Mouse (Mus musculus) frontal cortex, postnatal 36 days (tissue): Measurements from ENCODE around the gene Gm45618.
"Not testable (repeated sequence)": the region's sequence is repeated elsewhere in the genome, so short reads cannot be mapped to it uniquely, and the experiment has no call there.

Experiments used
- DNase-seq, 2 experiments: peaks; one replicate each; pipeline ENCODE4 v3.0.0; 2022; ENCODE audit warnings: low spot score in 2 of 2

Gm45618 gene

GRCm38 (mm10) chr7:142120629-142121028 lies at the start of gene Gm45618:
Gene Gm45618 (minus strand): TSS chr7:142120729.
- DNase-seq = not testable (repeated sequence)

- peak in 1 of 2 experiments; percentile 6 for DNase-seq
Measured at GRCm38 (mm10) chr7:142169836-142170235, 49.3 kb upstream of the Gm45618 start.

- not testable (repeated sequence) for DNase-seq
Measured at GRCm38 (mm10) chr7:142165639-142166038, 45.1 kb upstream of the Gm45618 start, which contains the start of gene Gm4553. Gene Gm4553 (minus strand): TSS chr7:142165739.

- DNase-seq = no peak
Measured at GRCm38 (mm10) chr7:142159366-142159765, 38.8 kb upstream of the Gm45618 start.

GRCm38 (mm10) chr7:142157013-142157412 lies 36.5 kb upstream of the Gm45618 start, which contains the start of gene Gm29735:
Gene Gm29735 (minus strand): TSS chr7:142157113.
- DNase-seq = not testable (repeated sequence)

- DNase-seq = no peak
Measured at GRCm38 (mm10) chr7:142155308-142155707, 34.8 kb upstream of the Gm45618 start.

GRCm38 (mm10) chr7:142152191-142152590 lies 31.7 kb upstream of the Gm45618 start:
- DNase-seq = no peak

- no peak for DNase-seq
Measured at GRCm38 (mm10) chr7:142148633-142149032, 28.1 kb upstream of the Gm45618 start.

GRCm38 (mm10) chr7:142146033-142146432 lies 25.5 kb upstream of the Gm45618 start:
- DNase-seq = peak; percentile 17 to 35

- peak; percentile 3 to 29 for DNase-seq
Measured at GRCm38 (mm10) chr7:142145413-142145940, 24.9 kb upstream of the Gm45618 start.

- DNase-seq = no peak
Measured at GRCm38 (mm10) chr7:142144507-142144906, 24.0 kb upstream of the Gm45618 start, which contains the start of gene Gm45337. Gene Gm45337 (minus strand): TSS chr7:142144607.

GRCm38 (mm10) chr7:142143506-142144010 lies 23.0 kb upstream of the Gm45618 start:
- DNase-seq = not testable (repeated sequence)

- no peak for DNase-seq
Measured at GRCm38 (mm10) chr7:142140696-142141095, 20.2 kb upstream of the Gm45618 start.

- DNase-seq = not testable (repeated sequence)
Measured at GRCm38 (mm10) chr7:142135934-142136333, 15.4 kb upstream of the Gm45618 start, which contains the start of gene Gm39115. Gene Gm39115 (minus strand): TSS chr7:142136034.

- DNase-seq = peak in 1 of 2 experiments; percentile 25
Measured at GRCm38 (mm10) chr7:142134206-142134995, 13.9 kb upstream of the Gm45618 start.

- DNase-seq = no peak
Measured at GRCm38 (mm10) chr7:142128843-142129242, 8.3 kb upstream of the Gm45618 start.

- no peak for DNase-seq
Measured at GRCm38 (mm10) chr7:142119632-142120031, 897 bp downstream of the Gm45618 start.

- DNase-seq = no peak
Measured at GRCm38 (mm10) chr7:142104747-142105146, 15.8 kb downstream of the Gm45618 start.

GRCm38 (mm10) chr7:142097776-142098175 lies 22.8 kb downstream of the Gm45618 start:
- DNase-seq = peak; percentile 75 to 84

- DNase-seq = no peak
Measured at GRCm38 (mm10) chr7:142096701-142097100, 23.8 kb downstream of the Gm45618 start.

GRCm38 (mm10) chr7:142095183-142095931 lies 25.2 kb downstream of the Gm45618 start, which contains the start of gene Dusp8:
Gene Dusp8 (minus strand): TSS chr7:142095843.
- DNase-seq = peak; percentile 95
